Mouse (Mus musculus) G1E (cell line): ENCODE results near the gene Camkk2.

Source experiments
- CTCF ChIP-seq: IDR thresholded peaks from 2 replicates; pipeline ENCODE4 v1.5.1; 2012; ENCODE audit warnings: low read depth, low read length, inconsistent platforms, mixed read lengths
- GATA1 ChIP-seq: IDR thresholded peaks from 2 replicates; pipeline ENCODE4 v1.6.1; 2012; ENCODE audit warnings: borderline replicate concordance, low read length, inconsistent platforms, mixed read lengths
- GATA2 ChIP-seq: IDR thresholded peaks from 2 replicates; pipeline ENCODE4 v1.6.1; 2012; ENCODE audit warnings: low read depth, low read length, inconsistent platforms, borderline replicate concordance
- POLR2AphosphoS5 ChIP-seq: IDR thresholded peaks from 2 replicates; pipeline ENCODE4 v1.6.1; 2012; ENCODE audit warnings: low read depth, low read length, inconsistent platforms; ENCODE audit not compliant: insufficient replicate concordance
- TAL1 ChIP-seq: conservative IDR thresholded peaks from 2 replicates; pipeline ENCODE4 v1.6.1; 2012; ENCODE audit warnings: low read depth, low read length, inconsistent platforms, mixed read lengths

DNA sequence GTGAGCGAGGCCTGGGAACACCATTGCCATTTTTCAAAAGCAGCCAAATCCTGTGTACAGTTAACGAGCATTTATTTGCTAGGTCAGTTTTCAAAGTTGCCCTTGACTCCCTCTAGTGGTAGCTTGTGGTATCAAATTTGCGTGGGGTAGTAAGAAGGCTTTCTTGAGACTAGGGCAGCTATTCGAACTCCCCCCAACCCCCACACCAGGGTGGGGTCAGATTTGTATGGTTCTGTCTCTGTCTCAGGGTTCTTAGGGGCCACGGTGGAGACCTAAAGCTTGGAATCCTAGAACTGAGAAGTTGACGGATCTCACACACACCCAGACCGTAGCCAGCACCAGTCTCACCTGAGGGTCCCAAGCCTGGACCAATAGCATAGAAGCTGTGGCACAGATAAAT is 53.1 kb downstream of the Camkk2 start:
- TF ChIP-seq CTCF (peak; percentile 71), TAL1 (no peak), POLR2AphosphoS5 (no peak), GATA1 (no peak), GATA2 (no peak)
